Mouse (Mus musculus): ENCODE measurements around the gene Slc39a3. TPM values are rescaled to one million over a fixed set of nuclear protein-coding genes. Genes with fewer than 3 reads are reported as not detected.

The Slc39a3 gene
- total and polyA plus RNA-seq, 3 experiments, result 13.9 to 20.5 (median 14.4) TPM

- intact Hi-C loops (cut with DNase I), result no loop called here
- 38% methylated on average over 28 of the region's 28 CpGs for WGBS
- H3K4me3 ChIP-seq, result no peak overlapping the region
- no peaks in the 10 kb centered on the region for H3K27me3 ChIP-seq (ENCODE audit: control insufficient read depth, insufficient read depth, low read length)
- DNase-seq, result no peak
- TF ChIP-seq POLR2A (IDR thresholded peaks at IDR 0.05; ENCODE audit: insufficient read depth, low read depth, low read length) (no peak), CTCF (IDR thresholded peaks at IDR 0.05) (no peak)
- no peaks in the 10 kb centered on the region for H3K4me1 ChIP-seq (ENCODE audit: control insufficient read depth, insufficient read depth, low read length)
- H3K36me3 ChIP-seq (ENCODE audit: control insufficient read depth, insufficient read depth, low read length), result no peaks in the 10 kb centered on the region
- no peaks in the 10 kb centered on the region for H3K79me2 ChIP-seq (replicated peaks; ENCODE audit: control insufficient read depth, insufficient read depth, low read length)
- H3K27ac ChIP-seq, result no peak overlapping the region
- H3K9ac ChIP-seq (ENCODE audit: low read depth, low read length), result no peak overlapping the region
These were observed 36.8 kb downstream of the Slc39a3 start for GRCm38 (mm10) chr10:81000197-81001062.

- Histone ChIP-seq H3K79me2 (replicated peaks; ENCODE audit: control insufficient read depth, insufficient read depth, low read length) (no peaks in the 10 kb centered on the region), H3K36me3 (ENCODE audit: control insufficient read depth, insufficient read depth, low read length) (no peaks in the 10 kb centered on the region), H3K9ac (ENCODE audit: low read depth, low read length) (no peak overlapping the region), H3K4me1 (ENCODE audit: control insufficient read depth, insufficient read depth, low read length) (no peaks in the 10 kb centered on the region), H3K27ac (no peak overlapping the region), H3K27me3 (ENCODE audit: control insufficient read depth, insufficient read depth, low read length) (no peaks in the 10 kb centered on the region), H3K4me3 (no peak overlapping the region)
- intact Hi-C loops (cut with DNase I), result loop anchor here (2.0 to 5.0 kb wide), 5 partner anchors 43 to 252 kb away; no protein-coding TSS in a partner anchor
- peak; percentile 81 to 88 for DNase-seq
- TF ChIP-seq CTCF (IDR thresholded peaks at IDR 0.05), result peak; percentile 94
- TF ChIP-seq POLR2A (IDR thresholded peaks at IDR 0.05; ENCODE audit: insufficient read depth, low read depth, low read length), result no peak
- 0 out of 2 replicates have a peak, but pooled peaks have one; percentile 21 for TF ChIP-seq EP300 (IDR thresholded peaks at IDR 0.05; ENCODE audit: insufficient read depth, low read depth, low read length)
- 22% methylated on average over 37 of the region's 37 CpGs for WGBS
These were observed 37.6 kb downstream of the Slc39a3 start for GRCm38 (mm10) chr10:80999362-81000196.

- 8% methylated on average over 12 of the region's 12 CpGs for WGBS
- H3K4me3 ChIP-seq, result no peak overlapping the region
- no peak overlapping the region for H3K27ac ChIP-seq
- no peaks in the 10 kb centered on the region for H3K79me2 ChIP-seq (replicated peaks; ENCODE audit: control insufficient read depth, insufficient read depth, low read length)
- H3K9ac ChIP-seq (ENCODE audit: low read depth, low read length), result no peak overlapping the region
- no peak for TF ChIP-seq EP300 (IDR thresholded peaks at IDR 0.05; ENCODE audit: insufficient read depth, low read depth, low read length)
- TF ChIP-seq CTCF (IDR thresholded peaks at IDR 0.05), result peak; percentile 75
- no peaks in the 10 kb centered on the region for H3K4me1 ChIP-seq (ENCODE audit: control insufficient read depth, insufficient read depth, low read length)
- intact Hi-C loops (cut with DNase I), result loop anchor here (2.0 to 5.0 kb wide), 5 partner anchors 44 to 251 kb away; no protein-coding TSS in a partner anchor
- peak; percentile 40 to 45 for DNase-seq
- no peaks in the 10 kb centered on the region for H3K36me3 ChIP-seq (ENCODE audit: control insufficient read depth, insufficient read depth, low read length)
- H3K27me3 ChIP-seq (ENCODE audit: control insufficient read depth, insufficient read depth, low read length), result no peaks in the 10 kb centered on the region
These were observed 38.4 kb downstream of the Slc39a3 start for GRCm38 (mm10) chr10:80998778-80999177.

GRCm38 (mm10) chr10:80998021-80998420 lies 39.2 kb downstream of the Slc39a3 start:
- no peak for TF ChIP-seq POLR2A (IDR thresholded peaks at IDR 0.05; ENCODE audit: insufficient read depth, low read depth, low read length)
- no peak for TF ChIP-seq EP300 (IDR thresholded peaks at IDR 0.05; ENCODE audit: insufficient read depth, low read depth, low read length)
- no peak for TF ChIP-seq CTCF (IDR thresholded peaks at IDR 0.05)
- 29% methylated on average over 14 of the region's 14 CpGs for WGBS
- H3K9ac ChIP-seq (ENCODE audit: low read depth, low read length), result no peak overlapping the region
- H3K79me2 ChIP-seq (replicated peaks; ENCODE audit: control insufficient read depth, insufficient read depth, low read length), result no peaks in the 10 kb centered on the region
- no peaks in the 10 kb centered on the region for H3K4me1 ChIP-seq (ENCODE audit: control insufficient read depth, insufficient read depth, low read length)
- intact Hi-C loops (cut with DNase I), result loop anchor here (2.0 to 5.0 kb wide), 5 partner anchors 44 to 251 kb away; no protein-coding TSS in a partner anchor
- no peaks in the 10 kb centered on the region for H3K27me3 ChIP-seq (ENCODE audit: control insufficient read depth, insufficient read depth, low read length)
- H3K4me3 ChIP-seq, result no peak overlapping the region
- no peaks in the 10 kb centered on the region for H3K36me3 ChIP-seq (ENCODE audit: control insufficient read depth, insufficient read depth, low read length)
- H3K27ac ChIP-seq, result no peak overlapping the region
- no peak for DNase-seq

- TF ChIP-seq POLR2A (IDR thresholded peaks at IDR 0.05; ENCODE audit: insufficient read depth, low read depth, low read length) (no peak), CTCF (IDR thresholded peaks at IDR 0.05) (no peak), EP300 (IDR thresholded peaks at IDR 0.05; ENCODE audit: insufficient read depth, low read depth, low read length) (no peak)
- H3K4me3 ChIP-seq, result no peak overlapping the region
- H3K27me3 ChIP-seq (ENCODE audit: control insufficient read depth, insufficient read depth, low read length), result no peaks in the 10 kb centered on the region
- WGBS, result 82% methylated on average over 8 of the region's 8 CpGs
- no peaks in the 10 kb centered on the region for H3K4me1 ChIP-seq (ENCODE audit: control insufficient read depth, insufficient read depth, low read length)
- no peak overlapping the region for H3K27ac ChIP-seq
- no peak for DNase-seq
- intact Hi-C loops (cut with DNase I), result loop anchor here (5.0 kb wide), 3 partner anchors 45 to 250 kb away; no protein-coding TSS in a partner anchor
- H3K36me3 ChIP-seq (ENCODE audit: control insufficient read depth, insufficient read depth, low read length), result no peaks in the 10 kb centered on the region
- no peak overlapping the region for H3K9ac ChIP-seq (ENCODE audit: low read depth, low read length)
- H3K79me2 ChIP-seq (replicated peaks; ENCODE audit: control insufficient read depth, insufficient read depth, low read length), result no peaks in the 10 kb centered on the region
These were observed 39.9 kb downstream of the Slc39a3 start for GRCm38 (mm10) chr10:80997332-80997731.
